ENCODE assay signal across 8 mouse cellular contexts in genomic region chr9:117253361-117253760, GRCm38 (mm10).
A peak's percentile ranks its signal among the peaks of the same experiment; 100 is the strongest.
DNase-seq lines count a peak whose midpoint lies in the region; ATAC-seq and TF ChIP-seq lines count a peak whose summit lies in the region.

No protein-coding gene starts in this region.

- H3K27ac ChIP-seq in forebrain, embryonic 16.5 days (ENCODE audit: low read length), result peak overlapping the region; percentile 43; the same call in 1 of the 2 replicates
- H3K27ac ChIP-seq in hindbrain, embryonic 13.5 days, result peak overlapping the region; percentile 88
- H3K27ac ChIP-seq in limb, embryonic 14.5 days (replicated peaks; ENCODE audit: low read depth, low read length), result no peak overlapping the region
- H3K27ac ChIP-seq in stomach, embryonic 14.5 days (ENCODE audit: low read length), result 0 out of 2 replicates have a peak overlapping the region, but pooled peaks have one; percentile 2

- WGBS in forebrain, embryonic 16.5 days, result 28% methylated on average over 11 of the region's 11 CpGs
- 29% methylated on average over 11 of the region's 11 CpGs for WGBS in hindbrain, embryonic 13.5 days
- WGBS in limb, embryonic 14.5 days, result 26% methylated on average over 11 of the region's 11 CpGs
- WGBS in stomach, embryonic 14.5 days, result 28% methylated on average over 11 of the region's 11 CpGs

- H3K9ac ChIP-seq in forebrain, embryonic 16.5 days (replicated peaks; ENCODE audit: low read depth, low read length), result no peak overlapping the region
- H3K9ac ChIP-seq in hindbrain, embryonic 13.5 days, result peak overlapping the region; percentile 58
- H3K9ac ChIP-seq in limb, embryonic 14.5 days (ENCODE audit: low read depth, low read length, severe bottlenecking), result peak overlapping the region; percentile 41; the same call in 1 of the 2 replicates
- no peak overlapping the region for H3K9ac ChIP-seq in stomach, embryonic 14.5 days (replicated peaks; ENCODE audit: low read depth, low read length)

- peak overlapping the region; percentile 33 for H3K4me2 ChIP-seq in forebrain, embryonic 16.5 days (ENCODE audit: low read length)
- H3K4me2 ChIP-seq in hindbrain, embryonic 13.5 days, result peak overlapping the region; percentile 71
- peak overlapping the region; percentile 81 for H3K4me2 ChIP-seq in limb, embryonic 14.5 days (replicated peaks; ENCODE audit: low read depth, low read length, severe bottlenecking)
- peak overlapping the region; percentile 73 for H3K4me2 ChIP-seq in stomach, embryonic 14.5 days (replicated peaks; ENCODE audit: low read depth, low read length)

- H3K27me3 ChIP-seq in forebrain, embryonic 16.5 days (replicated peaks; ENCODE audit: control insufficient read depth, insufficient read depth, low read length), result peaks cover 7% of the 10 kb centered on the region; the same call in 1 of the 2 replicates
- H3K27me3 ChIP-seq in hindbrain, embryonic 13.5 days, result no peaks in the 10 kb centered on the region
- no peaks in the 10 kb centered on the region for H3K27me3 ChIP-seq in limb, embryonic 14.5 days (ENCODE audit: control insufficient read depth, insufficient read depth, low read length)
- H3K27me3 ChIP-seq in stomach, embryonic 14.5 days (ENCODE audit: control insufficient read depth, insufficient read depth, low read length), result no peaks in the 10 kb centered on the region

- H3K4me3 ChIP-seq in forebrain, embryonic 16.5 days (replicated peaks; ENCODE audit: low read length), result peak overlapping the region; percentile 15
- peak overlapping the region; percentile 62 for H3K4me3 ChIP-seq in hindbrain, embryonic 13.5 days
- peak overlapping the region; percentile 56 for H3K4me3 ChIP-seq in limb, embryonic 14.5 days (replicated peaks; ENCODE audit: low read length)
- peak overlapping the region; percentile 49 for H3K4me3 ChIP-seq in stomach, embryonic 14.5 days (ENCODE audit: low read depth, low read length)

- H3K4me1 ChIP-seq in forebrain, embryonic 16.5 days (replicated peaks; ENCODE audit: control insufficient read depth, insufficient read depth, low read length), result peaks cover 20% of the 10 kb centered on the region
- peaks cover 37% of the 10 kb centered on the region for H3K4me1 ChIP-seq in hindbrain, embryonic 13.5 days (replicated peaks)
- H3K4me1 ChIP-seq in limb, embryonic 14.5 days (ENCODE audit: control insufficient read depth, insufficient read depth, low read length), result peaks cover 21% of the 10 kb centered on the region
- peaks cover 7% of the 10 kb centered on the region; the same call in 1 of the 2 replicates for H3K4me1 ChIP-seq in stomach, embryonic 14.5 days (ENCODE audit: control insufficient read depth, insufficient read depth, low read length)

- DNase-seq in kidney, postnatal 10 days, result peak; percentile 57
- DNase-seq in kidney, postnatal 25 days, result no peak
- DNase-seq in limb, embryonic 14.5 days (ENCODE audit: low spot score), result peak; percentile 32
- DNase-seq in thymus, postnatal 0 days (ENCODE audit: low spot score), result no peak
- no peak for DNase-seq in spleen, adult 18-20 months

- H3K36me3 ChIP-seq in forebrain, embryonic 16.5 days (ENCODE audit: control insufficient read depth, insufficient read depth), result no peaks in the 10 kb centered on the region
- no peaks in the 10 kb centered on the region for H3K36me3 ChIP-seq in hindbrain, embryonic 13.5 days
- no peaks in the 10 kb centered on the region for H3K36me3 ChIP-seq in limb, embryonic 14.5 days (ENCODE audit: control insufficient read depth, insufficient read depth, low read length)
- H3K36me3 ChIP-seq in stomach, embryonic 14.5 days (ENCODE audit: control insufficient read depth, insufficient read depth, low read length), result no peaks in the 10 kb centered on the region

- no peaks in the 10 kb centered on the region for H3K9me3 ChIP-seq in forebrain, embryonic 16.5 days (ENCODE audit: control insufficient read depth, low read length)
- H3K9me3 ChIP-seq in hindbrain, embryonic 13.5 days, result no peaks in the 10 kb centered on the region
- no peaks in the 10 kb centered on the region for H3K9me3 ChIP-seq in limb, embryonic 14.5 days (ENCODE audit: control insufficient read depth, low read length)
- no peaks in the 10 kb centered on the region for H3K9me3 ChIP-seq in stomach, embryonic 14.5 days (ENCODE audit: control insufficient read depth, low read depth, low read length)

- no peak for TF ChIP-seq POLR2A in limb, embryonic 14.5 days (IDR thresholded peaks at IDR 0.05; ENCODE audit: borderline replicate concordance, extremely low read depth, insufficient read depth, insufficient read length)

- ATAC-seq in forebrain, embryonic 16.5 days, result peak; percentile 63
- ATAC-seq in hindbrain, embryonic 13.5 days (ENCODE audit: low FRiP score), result no peak
- no peak for ATAC-seq in limb, embryonic 14.5 days (ENCODE audit: low FRiP score, low read depth)
- no peak for ATAC-seq in stomach, embryonic 14.5 days (ENCODE audit: insufficient number of reproducible peaks, insufficient read depth, low FRiP score, low read depth)

Comparison
In these comparisons a context has a peak if more than half of its experiments do, and no peak if none do; other contexts are left out.
1. DNase-seq: peak in kidney, postnatal 10 days (single experiment) and limb, embryonic 14.5 days (single experiment); none in kidney, postnatal 25 days (0 of 2), thymus, postnatal 0 days (single experiment) and spleen, adult 18-20 months (0 of 2).
2. H3K9ac ChIP-seq: peak in hindbrain, embryonic 13.5 days (single experiment) and limb, embryonic 14.5 days (single experiment); none in forebrain, embryonic 16.5 days (single experiment) and stomach, embryonic 14.5 days (single experiment).
3. Peak in every context shown above with its lines, with median percentiles within 50 percentile points of each other: H3K4me2 ChIP-seq and H3K4me3 ChIP-seq.